Mouse (Mus musculus): Measurements from ENCODE around the gene Zfp184.
A peak's percentile ranks its signal among the peaks of the same experiment; 100 is the strongest.

The Zfp184 gene

DNA sequence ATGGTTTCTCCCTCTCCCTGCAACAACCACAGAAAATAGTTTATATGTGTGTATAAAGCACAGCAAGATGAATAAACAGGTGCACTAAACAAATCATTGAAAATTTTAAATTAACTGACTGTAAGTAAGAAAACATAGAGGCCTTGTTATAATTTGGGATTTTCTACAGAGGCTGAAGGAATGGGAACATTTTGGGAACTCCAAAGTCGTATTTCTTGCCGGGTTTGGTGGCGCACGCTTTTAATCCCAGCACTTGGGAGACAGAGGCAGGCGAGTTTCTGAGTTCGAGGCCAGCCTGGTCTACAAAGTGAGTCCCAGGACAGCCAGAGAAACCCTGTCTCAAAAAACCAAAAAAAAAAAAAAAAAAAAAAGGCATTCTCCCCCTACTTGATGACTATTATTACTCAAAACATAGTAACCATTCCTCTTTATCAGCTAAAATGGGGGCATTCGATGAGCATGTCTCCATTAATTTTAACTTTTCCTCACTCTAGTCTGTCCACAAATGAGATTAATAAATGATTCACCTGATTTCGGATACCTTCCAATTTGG, 24.1 kb upstream of the Zfp184 start:
- no peak for DNase-seq (ENCODE audit: low spot score)

DNA sequence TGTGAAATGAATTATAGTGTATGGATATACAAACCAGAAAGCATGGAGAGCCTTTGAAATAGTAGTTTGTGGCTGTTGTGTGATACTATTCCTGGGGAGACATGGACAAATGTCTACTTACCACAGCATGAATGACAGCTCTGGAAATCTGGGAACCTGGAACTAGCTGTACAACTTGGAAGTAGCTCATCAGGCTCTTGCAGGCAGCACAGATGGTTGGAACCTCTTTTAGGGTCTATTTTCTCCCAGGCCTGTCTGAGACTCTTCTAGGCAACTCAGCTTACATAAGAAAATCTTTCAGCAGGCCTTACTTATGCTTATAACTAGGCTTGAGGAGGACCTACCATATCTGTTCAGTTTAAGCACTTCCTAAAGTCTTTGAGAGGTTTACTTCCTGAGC, 21.5 kb upstream of the Zfp184 start:
- no peak for DNase-seq (ENCODE audit: low spot score)

DNA sequence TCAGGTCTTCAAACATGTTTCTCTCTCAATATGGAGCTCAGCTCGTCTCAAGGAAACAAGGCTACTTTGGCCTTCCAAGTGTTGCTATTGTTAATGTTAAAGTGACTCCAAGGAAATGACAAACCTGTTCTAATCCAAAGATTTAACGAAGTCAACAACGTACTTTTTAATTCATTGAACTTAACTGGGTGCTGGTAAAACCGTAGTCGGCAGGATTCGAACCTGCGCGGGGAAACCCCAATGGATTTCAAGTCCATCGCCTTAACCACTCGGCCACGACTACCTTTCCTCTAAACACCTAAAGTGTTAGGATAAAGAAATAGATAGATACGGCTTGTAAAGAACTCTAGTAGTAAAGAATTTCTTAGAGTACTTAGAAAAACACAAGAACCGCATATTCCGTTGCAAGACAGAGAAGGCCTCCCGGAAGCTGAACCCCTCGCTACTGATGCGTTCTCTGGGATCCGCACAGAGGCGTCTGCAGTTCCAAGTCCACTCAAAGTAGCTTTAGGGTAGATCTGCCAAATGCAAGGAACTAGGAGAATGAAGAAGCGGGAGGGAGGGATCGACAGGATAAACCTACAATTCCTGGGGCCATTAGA, 20.1 kb upstream of the Zfp184 start:
- no peak for DNase-seq (ENCODE audit: low spot score)

DNA sequence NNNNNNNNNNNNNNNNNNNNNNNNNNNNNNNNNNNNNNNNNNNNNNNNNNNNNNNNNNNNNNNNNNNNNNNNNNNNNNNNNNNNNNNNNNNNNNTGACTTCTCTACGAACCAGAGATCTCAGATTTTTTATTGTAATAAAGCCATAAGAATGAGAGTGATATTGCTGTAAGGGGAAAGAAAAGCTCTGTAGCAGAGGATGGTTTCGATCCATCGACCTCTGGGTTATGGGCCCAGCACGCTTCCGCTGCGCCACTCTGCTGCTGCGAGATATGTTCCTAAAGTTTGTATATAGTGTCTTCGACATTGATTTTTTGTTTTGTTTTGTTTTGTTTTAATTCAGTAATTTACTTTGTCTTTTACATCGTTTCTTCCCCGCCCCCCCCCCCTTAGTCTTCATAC, 13.9 kb upstream of the Zfp184 start:
- DNase-seq (ENCODE audit: low spot score): no peak

DNA sequence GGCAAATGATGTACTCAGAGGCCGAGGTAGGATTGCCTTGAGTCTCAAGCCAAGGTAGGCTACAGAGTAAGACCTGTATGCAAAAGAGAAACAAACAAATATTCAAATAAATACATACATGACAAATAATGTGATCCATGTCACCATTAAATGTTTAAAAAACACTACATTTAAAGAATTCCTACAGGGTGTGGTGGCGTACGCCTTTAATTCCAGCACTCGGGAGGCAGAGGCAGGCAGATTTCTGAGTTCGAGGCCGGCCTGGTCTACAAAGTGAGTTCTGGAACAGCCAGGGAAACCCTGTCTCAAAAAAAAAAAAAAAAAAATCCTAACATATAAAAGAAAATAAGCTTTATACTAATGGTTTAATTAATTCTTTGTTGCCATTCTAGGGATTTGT, 13.2 kb upstream of the Zfp184 start:
- no peak for DNase-seq (ENCODE audit: low spot score)

DNA sequence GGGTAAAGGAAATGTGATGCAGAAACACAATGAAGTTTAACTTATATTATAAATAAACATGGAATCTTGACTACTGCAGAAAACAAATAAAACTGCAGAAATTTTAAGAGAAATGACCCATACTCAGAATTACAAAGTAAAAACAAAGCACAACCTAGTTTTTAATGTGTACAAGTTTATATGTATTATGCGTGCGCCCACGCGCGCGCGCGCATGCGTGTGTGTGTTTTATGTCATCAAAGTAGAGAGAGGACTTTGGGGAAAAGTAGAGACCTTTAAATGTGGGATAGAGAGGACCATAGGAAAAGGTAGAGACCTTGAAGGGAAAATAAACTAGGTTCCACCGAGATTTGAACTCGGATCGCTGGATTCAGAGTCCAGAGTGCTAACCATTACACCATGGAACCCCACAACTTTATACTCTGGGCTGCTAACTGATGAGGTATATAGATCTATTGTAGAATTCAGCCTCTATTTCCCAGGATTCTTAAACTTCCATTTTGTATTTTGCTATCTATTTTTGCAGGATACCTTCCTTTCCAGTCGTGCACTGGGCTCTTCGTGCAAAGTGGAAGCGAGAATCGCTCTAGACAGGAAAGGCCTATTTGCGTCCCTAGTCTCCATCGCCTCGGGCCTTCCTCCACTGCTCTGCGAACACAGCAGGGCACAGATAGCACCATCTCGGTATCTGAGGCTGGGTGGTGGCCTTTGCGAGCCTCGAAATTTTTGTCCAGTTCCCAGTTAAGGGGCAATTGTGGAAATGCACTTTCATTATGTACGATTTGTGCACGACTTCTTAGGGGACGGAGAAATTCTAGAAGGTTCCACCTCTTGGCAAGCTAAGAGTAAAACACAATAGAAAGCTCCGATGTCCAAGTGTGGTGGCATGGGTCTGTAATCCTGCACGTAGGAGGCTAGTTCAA, 11.0 kb upstream of the Zfp184 start:
- no peak for DNase-seq (ENCODE audit: low spot score)

DNA sequence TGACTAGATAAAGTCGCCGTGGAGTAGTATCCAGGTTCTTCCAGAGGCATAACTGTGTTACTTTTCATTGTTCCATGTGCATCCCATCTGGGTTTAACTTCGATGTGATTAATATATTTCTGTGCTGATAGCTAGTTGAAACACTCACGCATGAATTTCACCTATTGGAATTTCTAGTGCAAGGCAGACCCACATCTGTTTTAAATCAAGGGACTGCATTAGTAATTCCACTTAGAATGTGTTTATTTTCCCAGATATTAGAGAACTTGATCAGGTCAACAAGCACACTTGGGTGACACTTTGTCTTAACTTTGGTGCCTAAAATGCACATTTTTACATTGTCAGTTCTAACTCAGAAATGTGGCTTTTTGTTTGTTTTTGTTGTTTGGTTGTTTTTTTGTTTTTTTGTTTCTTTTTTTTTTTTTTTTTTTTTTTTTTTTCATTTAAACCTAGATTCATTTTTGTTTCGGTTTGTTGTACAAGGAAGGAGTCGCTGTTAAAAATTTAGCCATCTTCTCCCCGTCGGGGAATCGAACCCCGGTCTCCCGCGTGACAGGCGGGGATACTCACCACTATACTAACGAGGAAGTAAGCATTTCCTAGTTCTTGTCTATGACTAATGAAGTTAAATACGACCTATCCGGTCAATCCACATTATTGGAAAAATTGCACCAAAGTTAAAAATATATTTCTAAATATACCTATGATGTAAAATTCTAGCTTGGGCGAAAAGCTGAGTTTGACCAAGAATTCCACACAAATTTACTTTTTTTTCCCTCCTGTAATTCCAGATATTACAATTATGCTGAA, 9.7 kb upstream of the Zfp184 start:
- no peak for DNase-seq (ENCODE audit: low spot score)

DNA sequence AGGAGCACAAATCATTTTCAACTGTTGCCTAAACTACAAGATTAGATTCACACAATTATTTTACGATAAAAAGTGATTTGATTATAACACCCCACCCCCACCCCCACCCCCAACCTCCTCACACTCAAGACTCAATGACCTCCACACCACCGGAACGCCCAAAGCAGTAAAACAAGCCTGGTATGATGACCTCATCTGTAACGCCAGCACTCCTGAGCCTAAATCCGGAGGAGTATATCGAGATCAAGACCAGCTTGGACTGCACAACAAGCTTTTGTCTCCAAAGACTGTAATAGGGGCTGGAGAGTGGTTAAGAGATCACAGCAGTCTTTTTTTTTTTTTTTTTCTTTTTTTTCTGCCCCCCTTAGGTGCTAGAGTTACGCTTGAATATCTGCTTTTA, 9.1 kb upstream of the Zfp184 start:
- DNase-seq (ENCODE audit: low spot score): no peak

DNA sequence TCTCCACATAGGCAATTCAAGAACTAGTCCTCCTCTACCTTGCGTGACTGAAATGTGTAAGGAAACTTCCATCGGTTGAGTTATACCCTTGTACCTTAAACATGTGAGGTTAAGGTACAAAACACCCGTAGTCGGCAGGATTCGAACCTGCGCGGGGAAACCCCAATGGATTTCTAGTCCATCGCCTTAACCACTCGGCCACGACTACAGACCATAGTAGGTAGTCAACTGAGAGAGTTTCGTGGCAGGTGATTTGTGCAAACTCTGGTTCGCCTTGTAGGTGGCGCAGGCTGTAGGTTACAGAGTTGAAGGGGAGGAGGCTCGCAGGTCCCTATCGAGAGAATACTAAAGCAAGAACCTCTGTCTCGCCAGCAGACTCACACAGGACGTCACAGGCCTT, 7.9 kb upstream of the Zfp184 start:
- DNase-seq (ENCODE audit: low spot score): no peak

DNA sequence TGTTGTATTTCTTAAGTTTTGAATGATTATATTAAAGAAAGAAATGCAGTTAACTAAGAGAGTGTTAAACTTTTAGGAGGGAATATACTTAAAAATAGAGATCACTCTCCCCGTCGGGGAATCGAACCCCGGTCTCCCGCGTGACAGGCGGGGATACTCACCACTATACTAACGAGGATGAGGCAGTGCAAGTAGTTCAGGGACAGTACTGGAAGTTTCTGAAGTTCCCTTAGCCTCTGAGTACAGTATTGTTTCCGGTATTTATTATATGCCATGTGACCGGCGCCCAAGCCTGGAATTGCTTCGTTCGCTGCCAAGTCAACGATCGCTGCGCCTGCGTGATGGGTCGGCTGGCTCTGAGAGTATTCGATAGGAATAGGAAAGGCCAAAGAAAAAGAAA, 4.7 kb upstream of the Zfp184 start:
- DNase-seq (ENCODE audit: low spot score): peak; percentile 43

DNA sequence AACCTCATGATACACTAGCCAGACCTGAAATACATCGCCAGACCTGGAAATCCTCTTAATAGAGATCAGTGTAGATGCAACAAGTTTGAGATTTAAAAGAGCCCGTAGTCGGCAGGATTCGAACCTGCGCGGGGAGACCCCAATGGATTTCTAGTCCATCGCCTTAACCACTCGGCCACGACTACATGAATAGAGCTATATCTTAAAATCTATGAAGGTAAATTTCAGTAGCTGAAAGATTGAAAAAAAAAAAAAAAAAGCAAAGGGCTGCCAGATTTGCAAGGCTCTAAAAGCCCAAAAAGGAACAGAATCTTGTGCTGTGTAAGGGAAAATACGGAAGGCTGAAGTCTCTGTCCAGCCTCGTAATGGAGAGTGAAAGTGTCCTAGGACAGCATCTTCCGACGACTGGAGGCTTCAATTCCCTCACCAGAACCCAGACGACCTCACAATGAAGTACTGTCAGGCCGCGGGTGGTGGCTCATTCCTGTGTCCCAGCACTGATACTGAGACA, 4.0 kb upstream of the Zfp184 start:
- no peak for DNase-seq (ENCODE audit: low spot score)

DNA sequence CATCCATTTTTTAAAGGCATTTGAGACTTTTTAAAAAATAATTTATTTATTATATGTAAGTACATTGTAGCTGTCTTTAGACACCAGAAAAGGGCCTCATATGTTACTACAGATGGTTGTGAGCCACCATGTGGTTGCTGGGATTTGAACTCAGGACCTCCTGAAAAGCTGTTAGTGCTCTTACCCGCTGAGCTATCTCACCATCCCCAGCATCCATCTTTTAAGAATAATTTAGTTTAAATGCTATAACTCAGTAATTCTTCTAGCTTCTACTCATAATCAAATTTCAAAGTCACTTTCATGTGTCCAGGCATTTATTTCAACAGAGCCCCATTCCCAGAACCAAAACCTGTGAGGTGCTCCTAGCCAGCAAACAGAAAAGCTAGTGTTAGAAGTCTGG, 1.2 kb upstream of the Zfp184 start:
- no peak for DNase-seq (ENCODE audit: low spot score)

DNA sequence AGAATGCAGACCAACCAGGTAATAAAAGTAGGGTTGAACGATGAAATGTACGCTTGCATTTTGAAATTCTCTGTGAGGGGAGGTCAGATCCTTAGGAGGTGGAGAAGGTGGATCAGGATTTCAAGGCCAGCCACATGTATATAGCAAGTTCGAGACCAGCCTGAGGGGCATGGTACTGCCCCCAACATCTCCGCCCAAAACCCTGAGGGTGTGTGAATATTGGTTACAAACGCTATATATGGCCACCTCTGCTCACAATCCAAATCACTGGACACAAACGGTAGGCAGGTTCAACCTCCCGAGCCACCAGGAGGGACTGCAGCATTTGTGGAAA, 335 bp upstream of the Zfp184 start:
- DNase-seq (ENCODE audit: low spot score): no peak

DNA sequence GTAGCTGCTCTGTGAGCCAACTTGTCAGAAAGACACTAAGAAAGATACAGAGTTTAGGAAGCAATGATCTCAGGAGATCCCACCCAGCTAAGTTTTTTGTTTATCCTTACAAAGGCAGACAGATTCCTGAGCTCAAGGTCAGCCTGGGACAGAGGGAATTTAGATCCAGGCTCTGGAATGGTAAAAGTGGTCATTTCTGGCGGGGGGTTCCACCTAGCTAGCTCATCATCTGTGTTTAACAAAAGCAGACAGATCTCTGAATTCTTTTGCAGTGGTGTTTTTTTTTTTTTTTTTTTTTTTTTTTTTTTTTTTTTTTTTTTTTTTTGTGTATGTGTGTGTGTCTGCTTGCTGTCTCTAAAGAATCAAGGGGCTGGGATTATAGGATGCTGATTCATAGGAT, 24.4 kb downstream of the Zfp184 start:
- DNase-seq (ENCODE audit: low spot score): no peak

DNA sequence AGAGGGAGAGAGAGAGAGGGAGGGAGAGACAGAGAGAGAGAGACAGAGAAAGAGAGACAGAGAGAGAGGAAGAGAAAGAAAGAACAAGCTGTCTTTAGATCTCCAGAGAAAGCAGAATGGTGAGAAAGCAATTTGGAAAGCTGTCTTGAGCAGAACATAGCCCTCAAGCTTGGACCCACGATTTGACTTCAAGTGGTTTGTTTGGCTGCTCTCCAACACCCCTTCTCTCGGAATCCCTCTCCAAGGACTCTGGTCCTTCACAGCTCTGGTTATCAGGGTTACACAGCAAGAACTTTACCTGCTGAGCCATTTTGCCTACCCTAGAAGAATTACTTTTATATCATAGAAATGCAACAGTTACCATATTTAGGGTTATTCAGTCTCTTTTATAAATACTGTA, 24.9 kb downstream of the Zfp184 start:
- no peak for DNase-seq (ENCODE audit: low spot score)

DNA sequence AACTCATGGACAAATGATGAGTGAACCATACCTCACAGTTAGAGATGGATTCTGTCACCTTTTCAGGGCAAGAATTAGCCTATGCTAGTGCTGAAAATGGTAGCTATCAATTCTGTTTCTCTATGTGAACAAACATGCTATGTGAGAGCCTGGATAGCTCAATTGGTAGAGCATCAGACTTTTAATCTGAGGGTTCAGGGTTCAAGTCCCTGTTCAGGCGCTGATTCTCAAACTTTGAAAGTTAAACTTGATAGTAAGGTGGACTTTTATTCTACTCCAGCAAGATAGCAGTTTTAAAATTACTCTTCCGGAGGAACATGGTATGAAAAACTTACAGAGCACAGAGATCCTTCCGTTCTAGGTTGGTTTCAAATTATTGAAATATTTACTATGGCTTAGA, 26.7 kb downstream of the Zfp184 start:
- DNase-seq (ENCODE audit: low spot score): no peak

DNA sequence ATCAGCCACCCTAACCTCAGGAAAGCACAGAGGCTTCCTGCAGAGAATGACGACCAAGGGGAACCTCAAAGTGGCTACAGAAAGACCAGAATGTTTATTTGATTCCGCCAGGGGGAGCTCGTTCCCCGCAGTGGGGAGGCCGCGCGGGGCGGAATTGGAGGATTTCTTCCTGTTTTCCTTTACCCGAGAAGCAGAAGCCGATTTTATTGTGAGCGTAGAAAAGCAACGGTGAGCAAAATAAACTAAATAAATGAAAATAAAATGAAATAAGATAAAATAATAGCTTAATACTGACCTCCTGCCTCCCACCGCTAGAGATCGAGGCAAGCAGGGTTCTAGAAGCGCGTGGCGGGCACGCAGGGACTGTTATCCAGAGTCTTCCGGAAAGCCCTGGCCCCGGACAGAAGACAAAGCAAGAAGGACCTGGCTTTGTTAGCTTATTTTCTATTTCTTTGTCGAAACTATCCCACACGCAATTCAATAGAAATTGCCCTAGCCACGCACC, 29.4 kb downstream of the Zfp184 start:
- peak; percentile 54 for DNase-seq (ENCODE audit: low spot score)

DNA sequence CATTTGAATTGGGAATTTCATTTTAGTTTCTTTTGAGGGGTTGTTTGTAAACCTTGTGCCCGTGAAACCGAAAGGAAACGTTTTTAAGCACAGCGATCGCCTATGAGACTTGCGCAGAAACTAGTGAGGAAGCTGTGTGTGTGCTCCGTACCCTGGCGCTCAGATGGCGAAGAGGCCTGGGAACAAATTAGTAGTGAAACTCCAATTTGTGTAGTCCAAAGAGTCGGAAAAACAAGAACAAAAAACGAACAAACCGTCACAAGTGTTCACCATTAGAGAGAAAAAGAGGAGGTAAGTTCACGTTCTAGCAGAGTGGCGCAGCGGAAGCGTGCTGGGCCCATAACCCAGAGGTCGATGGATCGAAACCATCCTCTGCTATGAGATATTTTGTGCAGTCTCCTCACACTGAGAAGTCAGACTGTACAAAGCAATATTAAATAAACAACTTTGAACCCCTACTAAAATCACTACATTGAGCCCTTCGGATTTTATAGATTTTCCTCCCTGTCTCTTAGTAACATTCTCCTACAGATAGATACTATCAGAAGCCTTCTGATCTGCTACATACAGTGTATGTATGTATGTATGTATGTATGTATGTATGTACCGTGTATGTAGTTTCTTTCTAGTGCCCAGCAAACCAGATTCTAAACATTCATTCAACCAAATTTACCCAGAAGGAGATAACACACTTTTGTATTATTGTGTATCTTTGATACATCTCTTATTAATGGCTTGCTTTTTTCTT, 30.0 kb downstream of the Zfp184 start:
- DNase-seq (ENCODE audit: low spot score): no peak

DNA sequence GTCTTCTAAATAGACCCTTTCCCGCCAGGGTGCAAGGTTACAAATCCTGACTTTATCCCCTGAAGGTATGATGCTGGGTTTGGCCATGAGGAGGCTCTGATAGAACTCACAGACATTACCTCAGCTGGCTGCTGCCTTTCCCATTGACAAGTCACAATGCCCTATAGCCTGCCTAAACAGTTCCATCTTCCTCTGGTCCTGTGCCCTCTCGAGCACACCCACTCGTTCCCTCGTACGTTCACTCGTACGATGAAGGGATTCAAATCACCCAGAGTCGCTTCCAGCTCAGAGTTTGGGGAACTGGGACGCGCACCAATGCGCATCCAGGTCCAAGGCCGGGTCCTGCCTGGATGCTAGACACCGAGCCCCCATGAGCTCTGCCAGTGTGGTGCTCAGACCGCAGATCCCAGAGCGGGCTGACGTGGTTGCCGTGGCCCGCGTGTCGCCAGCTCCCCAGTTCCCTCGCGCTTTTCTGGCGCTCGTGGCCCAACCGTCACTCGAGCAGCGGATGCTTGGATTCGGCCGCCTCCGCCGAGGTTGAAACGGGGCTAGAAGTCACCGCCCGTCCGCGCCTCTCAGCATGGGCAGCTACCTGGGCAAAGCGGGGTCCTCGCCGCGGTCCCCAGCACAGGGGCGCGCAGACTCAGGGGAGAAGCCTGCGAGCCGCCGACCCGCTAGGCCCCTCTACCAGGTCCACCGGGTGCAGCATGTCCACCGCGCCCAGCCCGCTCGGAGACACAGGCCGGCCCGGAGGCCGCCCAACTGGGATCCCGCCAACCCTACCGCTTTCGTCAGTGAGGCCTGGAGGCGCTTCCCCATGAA, 36.3 kb downstream of the Zfp184 start, which contains the start of gene Pom121l2:
TSS of gene Pom121l2 (plus strand) at position 214 of the 822 bp plus-strand sequence.
- DNase-seq (ENCODE audit: low spot score): no peak

DNA sequence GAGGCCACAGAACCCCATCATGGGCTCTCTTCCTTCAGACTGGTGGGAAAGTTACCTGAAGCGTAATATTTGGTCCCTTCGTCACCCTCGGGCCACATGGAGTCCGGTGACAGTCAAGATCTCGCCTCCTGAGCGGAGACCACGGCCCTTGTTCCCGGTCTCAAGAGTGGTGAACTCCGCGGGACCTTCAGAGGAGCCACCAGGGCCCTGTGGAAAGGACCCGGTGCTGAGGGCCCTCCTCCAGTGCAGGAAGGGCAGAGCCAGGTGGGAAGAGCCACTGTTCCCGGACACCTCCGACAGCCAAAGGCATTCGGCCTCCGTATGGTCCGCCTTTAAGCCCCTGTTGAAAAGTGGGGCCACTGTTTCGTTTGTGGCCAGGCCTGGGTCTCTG, 36.9 kb downstream of the Zfp184 start:
- DNase-seq (ENCODE audit: low spot score): no peak

DNA sequence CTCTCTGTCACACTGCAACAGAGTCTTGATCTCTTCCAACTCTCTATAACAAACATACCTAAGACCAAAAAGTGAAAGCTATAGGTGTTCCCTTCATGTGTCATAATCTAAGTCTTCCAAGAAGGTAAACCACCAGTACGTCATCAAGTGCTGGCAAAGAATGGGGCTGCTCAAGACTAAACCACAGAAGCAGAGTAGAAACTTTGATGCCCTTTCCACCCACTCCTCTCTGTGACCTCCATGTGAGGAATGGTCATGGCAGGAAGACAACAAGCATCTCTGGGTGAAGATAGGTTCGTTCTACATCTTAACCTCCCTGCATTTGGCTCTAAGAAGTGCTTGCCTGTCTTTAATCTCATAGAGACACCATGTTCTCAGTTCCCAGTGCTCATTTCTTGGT, 39.6 kb downstream of the Zfp184 start:
- DNase-seq (ENCODE audit: low spot score): no peak
